Mouse (Mus musculus) cerebellum, adult 2 months (tissue): ENCODE measurements around the gene Sephs2. TPM values are rescaled to one million over a fixed set of nuclear protein-coding genes. Genes with fewer than 3 reads are reported as not detected.
A peak's percentile ranks its signal among the peaks of the same experiment; 100 is the strongest.

ENCODE experiments used
- DNase-seq, 2 experiments: peaks; one replicate each; pipeline ENCODE4 v3.0.0; 2021
- H3K27ac ChIP-seq: fragments of 200-500 bp; 2 replicates; pipeline ENCODE4 v1.5.1; 2012; ENCODE audit warnings: low read length, control low read depth, inconsistent platforms; ENCODE audit not compliant: insufficient read depth
- H3K27me3 ChIP-seq: fragments of 200-500 bp; 2 replicates; pipeline ENCODE4 v1.6.1; 2012; ENCODE audit warnings: inconsistent platforms, mild to moderate bottlenecking, low read length, moderate library complexity; ENCODE audit not compliant: control insufficient read depth, insufficient read depth
- H3K4me1 ChIP-seq: fragments of 200-500 bp; 2 replicates; pipeline ENCODE4 v1.6.1; 2011; ENCODE audit warnings: low read length; ENCODE audit not compliant: control insufficient read depth, insufficient read depth
- H3K4me3 ChIP-seq: fragments of 200-500 bp; replicated peaks from 2 replicates; pipeline ENCODE3; 2011; ENCODE audit warnings: mild to moderate bottlenecking, low read depth, low read length, control low read depth; ENCODE audit not compliant: insufficient read depth
- CTCF ChIP-seq: fragments of 200-500 bp; IDR thresholded peaks from 2 replicates; pipeline ENCODE4 v1.5.1; 2011; ENCODE audit warnings: low read depth, mild to moderate bottlenecking, control low read depth, low read length, moderate library complexity, borderline replicate concordance; ENCODE audit not compliant: insufficient read depth
- POLR2A ChIP-seq: fragments of 200-500 bp; IDR thresholded peaks from 2 replicates; pipeline ENCODE4 v1.6.1; 2011; ENCODE audit warnings: low read length, control low read depth, borderline replicate concordance; ENCODE audit not compliant: insufficient read depth
- WGBS: fragments of 180-500 bp; shearing (Covaris S2); methylation state at CpG from one replicate; pipeline ENCODE4 v1.1.7; 2018; 5-methylcytosine and 5-hydroxymethylcytosine counted together
- polyA plus RNA-seq: library from polyadenylated mRNA; depleted of rRNA; stranded (reverse); fragments of >200 nt; gene quantifications from 2 replicates; pipeline ENCODE4 v1.2.3, GENCODE M21; 2012

Gene Sephs2
- polyA plus RNA-seq, 1 experiment = 31.1 TPM

- Histone ChIP-seq H3K4me3 (no peak overlapping the region), H3K27me3 (no peaks in the 10 kb centered on the region), H3K4me1 (peaks cover 8% of the 10 kb centered on the region; the same call in 1 of the 2 replicates), H3K27ac (no peak overlapping the region)
- no peak for DNase-seq
- 94% methylated on average over 2 of the region's 2 CpGs for WGBS
- TF ChIP-seq POLR2A (no peak), CTCF (no peak)
These were observed 39.1 kb downstream of the Sephs2 start for GRCm38 (mm10) chr7:127234777-127235176.

- peak overlapping the region; percentile 84 for H3K4me3 ChIP-seq
- H3K27me3 ChIP-seq = no peaks in the 10 kb centered on the region
- H3K4me1 ChIP-seq = peaks cover 8% of the 10 kb centered on the region; the same call in 1 of the 2 replicates
- no peak for DNase-seq
- no peak overlapping the region for H3K27ac ChIP-seq
- WGBS = 4% methylated on average over 9 of the region's 9 CpGs
- TF ChIP-seq POLR2A = no peak
- TF ChIP-seq CTCF = no peak
These were observed 40.1 kb downstream of the Sephs2 start for GRCm38 (mm10) chr7:127233765-127234164.

- H3K4me3 ChIP-seq = peak overlapping the region; percentile 84
- H3K4me1 ChIP-seq = peaks cover 8% of the 10 kb centered on the region; the same call in 1 of the 2 replicates
- no peak for DNase-seq
- no peaks in the 10 kb centered on the region for H3K27me3 ChIP-seq
- under 1% methylated on average over 27 of the region's 27 CpGs for WGBS
- TF ChIP-seq POLR2A = no peak
- peak overlapping the region; percentile 53 for H3K27ac ChIP-seq
These were observed 40.5 kb downstream of the Sephs2 start for GRCm38 (mm10) chr7:127233368-127233749.

GRCm38 (mm10) chr7:127232622-127233367 lies 41.1 kb downstream of the Sephs2 start, which contains the start of the genes Zfp553 and Sept1:
Zfp553 (plus strand) TSS chr7:127233061.
Sept1 (minus strand) TSS chr7:127233130.
- Histone ChIP-seq H3K4me3 (peak within 1 kb of the TSS; percentile 86), H3K27ac (peak within 1 kb of the TSS; percentile 77), H3K27me3 (no peaks in the 10 kb centered on the region), H3K4me1 (peaks cover 8% of the 10 kb centered on the region; the same call in 1 of the 2 replicates)
- under 1% methylated on average over 64 of the region's 64 CpGs for WGBS
- peak; percentile 66 for TF ChIP-seq POLR2A
- TF ChIP-seq CTCF = no peak
- peak; percentile 91 for DNase-seq

GRCm38 (mm10) chr7:127231826-127232621 lies 41.8 kb downstream of the Sephs2 start:
- no peaks in the 10 kb centered on the region for H3K27me3 ChIP-seq
- H3K4me3 ChIP-seq = peak overlapping the region; percentile 86
- peaks cover 8% of the 10 kb centered on the region; the same call in 1 of the 2 replicates for H3K4me1 ChIP-seq
- 1% methylated on average over 20 of the region's 20 CpGs for WGBS
- TF ChIP-seq CTCF (no peak), POLR2A (no peak)
- DNase-seq = no peak
- H3K27ac ChIP-seq = peak overlapping the region; percentile 77

GRCm38 (mm10) chr7:127231376-127231775 lies 42.5 kb downstream of the Sephs2 start:
- no peak for DNase-seq
- no peaks in the 10 kb centered on the region for H3K27me3 ChIP-seq
- WGBS = 20% methylated on average over 3 of the region's 3 CpGs
- H3K4me1 ChIP-seq = peaks cover 8% of the 10 kb centered on the region; the same call in 1 of the 2 replicates
- H3K4me3 ChIP-seq = peak overlapping the region; percentile 86
- H3K27ac ChIP-seq = no peak overlapping the region
- TF ChIP-seq CTCF (no peak), POLR2A (no peak)

- peaks cover 8% of the 10 kb centered on the region; the same call in 1 of the 2 replicates for H3K4me1 ChIP-seq
- peak; percentile 76 to 85 for DNase-seq
- H3K4me3 ChIP-seq = no peak overlapping the region
- WGBS = 55% methylated on average over 4 of the region's 4 CpGs
- H3K27ac ChIP-seq = no peak overlapping the region
- TF ChIP-seq POLR2A (no peak), CTCF (peak; percentile 91)
- H3K27me3 ChIP-seq = no peaks in the 10 kb centered on the region
These were observed 45.1 kb downstream of the Sephs2 start for GRCm38 (mm10) chr7:127228615-127229303.
